Mouse (Mus musculus) B cell, adult 67 days (primary cell): Measurements from ENCODE around the gene Slc39a5. TPM values are rescaled to one million over a fixed set of nuclear protein-coding genes. Genes with fewer than 3 reads are reported as not detected.

ENCODE experiments used
- total RNA-seq, 2 experiments: library from RNA; stranded (reverse); gene quantifications; 4 replicates each; pipeline ENCODE4 v1.2.4; 2023

Gene Slc39a5
- total RNA-seq: not detected

GRCm38 (mm10) chr10:128401056-128401455 is at the start of gene Slc39a5:
TSS of gene Slc39a5 (minus strand) at chr10:128401229.

GRCm38 (mm10) chr10:128411211-128412054 is 10.4 kb upstream of the Slc39a5 start, which contains the start of the genes Nabp2 and Rnf41:
TSS of gene Nabp2 (minus strand) at chr10:128411492.
TSS of gene Rnf41 (plus strand) at chr10:128411657.

GRCm38 (mm10) chr10:128376455-128377211 is 24.4 kb downstream of the Slc39a5 start, which contains the start of gene Ankrd52:
TSS of gene Ankrd52 (plus strand) at chr10:128377115.

GRCm38 (mm10) chr10:128368402-128369217 is 32.4 kb downstream of the Slc39a5 start, which contains the start of gene Coq10a:
TSS of gene Coq10a (minus strand) at chr10:128368997.

Other genes starting within 250 kb of the Slc39a5 start
- 10 to 100 TPM; 47.0 to 55.3 TPM for gene Rbms2, start 220.9 kb downstream of the Slc39a5 start, total RNA-seq
- not detected for gene Gls2, start 206.8 kb downstream of the Slc39a5 start, total RNA-seq
- gene Spryd4, start 189.4 kb downstream of the Slc39a5 start, total RNA-seq: 10 to 100 TPM; 13.7 to 14.4 TPM
- gene Mip, start 175.4 kb downstream of the Slc39a5 start, total RNA-seq: not detected
- 10 to 100 TPM; 16.6 to 21.5 TPM for gene Timeless, start 169.2 kb downstream of the Slc39a5 start, total RNA-seq
- gene Apon, start 147.1 kb downstream of the Slc39a5 start, total RNA-seq: under 1 TPM in 1 of 2 experiments, not detected in 1; 0.38 TPM
- 1 to 10 TPM in 1 of 2 experiments, under 1 TPM in 1; 0.89 to 1.5 TPM for gene Apof, start 132.6 kb downstream of the Slc39a5 start, total RNA-seq
- gene Stat2, start 130.7 kb downstream of the Slc39a5 start, total RNA-seq: 100 to 1,000 TPM; 136 to 139 TPM
- gene Il23a, start 102.5 kb downstream of the Slc39a5 start, total RNA-seq: not detected
- gene Pan2, start 97.9 kb downstream of the Slc39a5 start, total RNA-seq: 10 to 100 TPM; 64.1 to 67.9 TPM
- gene Cnpy2, start 78.8 kb downstream of the Slc39a5 start, total RNA-seq: 10 to 100 TPM; 26.6 to 30.1 TPM
- gene Cs, start 63.5 kb downstream of the Slc39a5 start, total RNA-seq: 100 to 1,000 TPM; 108 to 111 TPM
- 10 to 100 TPM; 39.6 to 39.7 TPM for gene Coq10a, start 32.2 kb downstream of the Slc39a5 start, total RNA-seq
- 10 to 100 TPM; 74.5 to 79.2 TPM for gene Ankrd52, start 24.1 kb downstream of the Slc39a5 start, total RNA-seq
- 10 to 100 TPM; 47.3 to 50.6 TPM for gene Nabp2, start 10.3 kb upstream of the Slc39a5 start, total RNA-seq
- 10 to 100 TPM; 70.9 to 76.8 TPM for gene Rnf41, start 10.4 kb upstream of the Slc39a5 start, total RNA-seq
- gene Smarcc2, start 58.0 kb upstream of the Slc39a5 start, total RNA-seq: 100 to 1,000 TPM; 167 to 179 TPM
- gene Myl6, start 92.9 kb upstream of the Slc39a5 start, total RNA-seq: 100 to 1,000 TPM; 532 to 547 TPM
- 1 to 10 TPM in 1 of 2 experiments, not detected in 1; 1.0 TPM for gene Myl6b, start 97.5 kb upstream of the Slc39a5 start, total RNA-seq
- 100 to 1,000 TPM; 256 to 263 TPM for gene Esyt1, start 124.6 kb upstream of the Slc39a5 start, total RNA-seq
- 10 to 100 TPM; 64.2 to 67.6 TPM for gene Zc3h10, start 146.5 kb upstream of the Slc39a5 start, total RNA-seq
- gene Rpl41, start 148.1 kb upstream of the Slc39a5 start, total RNA-seq: 1,000 to 10,000 TPM; 3,633 to 3,680 TPM
- 10 to 100 TPM; 83.0 to 90.6 TPM for gene Pa2g4, start 164.8 kb upstream of the Slc39a5 start, total RNA-seq
- 1 to 10 TPM; 1.2 to 1.3 TPM for gene Erbb3, start 188.4 kb upstream of the Slc39a5 start, total RNA-seq
- gene Rps26, start 225.5 kb upstream of the Slc39a5 start, total RNA-seq: 1,000 to 10,000 TPM; 1,119 to 1,137 TPM
- under 1 TPM in 1 of 2 experiments, not detected in 1; 0.32 TPM for gene Ikzf4, start 244.8 kb upstream of the Slc39a5 start, total RNA-seq